Mouse (Mus musculus) liver, postnatal 0 days (tissue): Measurements from ENCODE around the gene Shcbp1l.

ENCODE experiments used
- CTCF ChIP-seq: sonication (generic); IDR thresholded peaks from 2 replicates; pipeline ENCODE4 v1.5.1; 2016; ENCODE audit warnings: antibody characterized with exemption, low read depth
- EP300 ChIP-seq: IDR thresholded peaks from 2 replicates; pipeline ENCODE4 v1.6.1; 2016; ENCODE audit warnings: antibody characterized with exemption, low read depth, mild to moderate bottlenecking

GRCm38 (mm10) chr1:153411723-153412122 lies 13.2 kb upstream of the Shcbp1l start:
- TF ChIP-seq CTCF, result no peak
- no peak for TF ChIP-seq EP300
